Mouse (Mus musculus) testis, postnatal 14 days (tissue): ENCODE data around the gene Filip1.

Experiments used
- DNase-seq: peaks from one replicate; pipeline ENCODE4 v3.0.0; 2021; ENCODE audit warnings: low spot score

Filip1 gene

DNA sequence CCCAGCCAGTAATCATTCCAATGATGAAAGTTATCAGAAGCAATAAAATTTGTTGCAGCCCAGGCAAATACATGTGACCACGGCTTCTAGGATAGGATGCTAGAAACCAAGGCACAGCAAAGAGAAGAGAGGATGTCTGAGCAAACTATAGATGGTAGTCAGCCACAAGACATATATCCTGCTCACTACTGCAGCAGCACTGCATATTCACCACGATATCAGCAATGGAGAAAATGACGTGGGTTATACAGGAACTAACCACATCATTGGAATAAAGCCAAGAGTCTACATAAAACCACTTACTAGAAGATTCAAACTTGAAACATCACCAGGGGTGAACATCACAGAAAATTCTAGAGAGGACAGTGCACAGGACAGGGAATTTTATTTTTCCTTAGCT lies 113.8 kb downstream of the Filip1 start:
- DNase-seq: no peak

DNA sequence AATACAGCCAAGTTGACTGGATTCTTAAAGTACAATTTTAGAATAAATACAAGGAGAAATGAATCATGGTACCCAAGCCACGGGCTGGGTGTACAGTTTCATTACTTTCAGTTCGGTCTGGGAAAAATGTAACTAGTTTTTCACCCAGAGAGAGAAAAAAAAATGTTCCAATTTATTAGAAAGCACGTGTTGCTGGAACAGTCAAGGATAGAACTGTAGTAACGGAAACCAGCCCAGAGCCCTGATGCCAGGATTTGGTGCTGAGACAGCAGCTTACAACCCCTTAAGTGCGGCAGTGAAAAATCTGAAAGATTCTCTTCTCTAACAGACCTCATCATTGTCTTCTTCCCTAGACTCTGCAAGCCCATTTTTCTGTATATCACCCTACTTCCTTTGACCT lies 118.0 kb downstream of the Filip1 start:
- DNase-seq: no peak

DNA sequence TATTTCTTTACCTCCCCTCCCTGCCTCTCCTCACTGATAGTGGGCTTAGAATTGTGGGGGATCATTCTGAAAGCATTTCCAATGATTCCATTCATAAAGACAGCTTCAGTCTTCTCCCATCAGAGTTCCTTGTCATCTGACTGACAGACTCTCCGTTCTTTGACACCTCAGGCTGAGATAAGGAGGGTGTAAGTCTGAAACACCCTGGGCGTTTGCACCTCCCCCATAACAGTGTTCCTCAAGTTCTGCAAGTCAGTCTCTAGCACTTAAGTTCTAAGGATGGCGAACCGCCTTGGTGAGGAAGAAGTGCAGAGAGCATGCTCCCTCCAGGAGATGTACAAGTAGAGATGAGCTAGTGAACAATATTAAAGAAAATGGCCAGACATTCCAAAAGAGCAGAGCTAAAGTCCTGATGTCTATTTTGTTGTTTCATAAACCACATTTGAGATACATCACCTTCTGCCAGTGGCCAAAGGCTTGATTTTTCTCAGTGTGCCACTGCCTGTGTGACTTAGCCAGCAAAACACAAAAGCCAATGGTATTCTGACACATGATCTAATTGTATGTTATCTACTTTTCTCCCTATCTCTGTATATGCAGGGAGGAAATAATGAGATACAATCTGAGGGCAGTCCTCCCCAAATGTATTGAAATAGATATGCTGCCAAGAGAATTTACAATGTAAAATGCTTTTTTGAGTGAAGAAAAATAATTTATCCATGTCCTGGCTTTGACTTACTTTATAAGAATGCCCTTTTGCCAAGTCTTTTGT lies 118.6 kb downstream of the Filip1 start:
- DNase-seq: no peak

GRCm38 (mm10) chr9:79892183-79892582 lies 120.5 kb downstream of the Filip1 start:
- DNase-seq: no peak

DNA sequence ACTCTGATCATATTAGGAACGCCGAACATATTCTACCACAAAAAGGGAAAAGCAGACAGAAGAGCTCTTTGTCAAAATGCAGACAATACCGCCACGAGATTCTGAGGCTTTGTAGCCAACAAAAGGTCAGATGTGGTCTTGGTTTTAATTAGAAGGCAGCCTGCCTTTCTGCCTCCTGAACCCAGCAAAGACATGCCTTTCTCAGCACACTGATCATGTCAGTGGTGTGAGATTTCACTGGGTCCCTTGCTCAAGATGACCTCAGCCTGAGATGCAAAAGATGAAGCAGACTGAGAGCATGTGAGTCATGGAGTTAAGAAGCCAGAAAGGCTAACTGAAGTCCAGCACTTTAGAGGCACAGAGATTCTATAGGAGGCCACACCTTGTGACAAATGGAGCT lies 122.2 kb downstream of the Filip1 start:
- no peak for DNase-seq

- DNase-seq: no peak
Observed at GRCm38 (mm10) chr9:79889132-79889531, 123.5 kb downstream of the Filip1 start.

GRCm38 (mm10) chr9:79885244-79886210 lies 127.1 kb downstream of the Filip1 start:
- DNase-seq: no peak

GRCm38 (mm10) chr9:79883139-79883538 lies 129.5 kb downstream of the Filip1 start:
- DNase-seq: no peak

DNA sequence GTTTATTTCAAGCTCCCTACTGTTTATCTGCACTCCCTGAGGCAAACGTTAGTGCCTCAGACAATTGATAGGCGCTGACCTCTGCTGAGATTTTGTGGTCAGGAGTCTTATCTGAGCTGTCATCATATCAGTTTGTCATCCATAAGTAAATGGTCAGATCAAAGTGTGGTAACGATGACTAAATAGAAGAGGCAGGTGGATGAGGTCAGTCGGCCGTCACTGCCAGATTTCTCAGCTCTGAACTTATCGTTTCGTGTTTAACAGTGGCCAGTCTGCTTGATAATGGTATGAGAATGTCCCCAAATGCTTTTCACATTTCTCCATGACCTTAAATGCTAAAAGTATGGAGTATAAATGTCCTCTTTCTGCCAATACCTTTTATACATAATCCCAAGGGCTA lies 132.6 kb downstream of the Filip1 start:
- no peak for DNase-seq

- DNase-seq: no peak
Observed at GRCm38 (mm10) chr9:79875522-79876131, 137.0 kb downstream of the Filip1 start.

GRCm38 (mm10) chr9:79872598-79872997 lies 140.1 kb downstream of the Filip1 start:
- no peak for DNase-seq

GRCm38 (mm10) chr9:79869512-79869911 lies 143.1 kb downstream of the Filip1 start:
- no peak for DNase-seq

GRCm38 (mm10) chr9:79865998-79866397 lies 146.7 kb downstream of the Filip1 start:
- DNase-seq: no peak

DNA sequence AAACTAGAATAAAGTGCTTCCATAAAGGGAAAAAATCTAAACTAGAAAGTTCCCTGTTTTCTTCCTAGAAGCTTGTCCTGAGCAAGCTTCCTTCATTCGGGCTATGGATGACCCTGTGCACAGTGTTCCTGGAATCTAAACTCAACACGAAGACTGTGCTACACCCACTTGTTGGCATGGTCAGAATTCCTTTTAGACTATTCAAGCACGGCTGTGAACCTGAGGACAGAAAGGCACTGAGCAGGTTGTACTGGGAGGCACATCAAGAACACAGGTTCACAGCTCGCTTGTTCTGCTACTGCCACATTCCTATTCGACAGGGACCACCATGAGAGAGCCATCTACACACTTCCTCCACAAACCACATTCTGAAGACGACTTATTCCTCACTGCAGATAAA lies 150.1 kb downstream of the Filip1 start:
- DNase-seq: no peak

DNA sequence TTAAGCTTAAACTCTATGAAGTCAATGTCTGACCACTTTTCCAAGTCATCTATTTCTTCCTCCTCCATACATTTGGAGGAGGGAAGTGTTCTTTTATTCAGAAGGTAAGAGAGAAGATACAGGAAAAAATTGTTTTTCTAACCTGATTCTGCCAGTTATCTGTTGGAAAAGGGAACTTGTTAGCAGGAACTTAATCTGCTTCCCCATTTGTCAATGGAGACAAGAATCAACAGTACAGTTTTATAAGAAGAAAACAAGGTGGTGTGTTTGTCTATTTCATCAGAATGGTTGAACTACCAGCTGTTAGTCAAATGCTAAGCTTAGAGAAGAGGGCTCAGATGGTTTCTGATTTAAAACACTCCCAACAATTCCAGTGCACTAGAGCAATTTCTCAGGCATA lies 165.6 kb downstream of the Filip1 start:
- no peak for DNase-seq

DNA sequence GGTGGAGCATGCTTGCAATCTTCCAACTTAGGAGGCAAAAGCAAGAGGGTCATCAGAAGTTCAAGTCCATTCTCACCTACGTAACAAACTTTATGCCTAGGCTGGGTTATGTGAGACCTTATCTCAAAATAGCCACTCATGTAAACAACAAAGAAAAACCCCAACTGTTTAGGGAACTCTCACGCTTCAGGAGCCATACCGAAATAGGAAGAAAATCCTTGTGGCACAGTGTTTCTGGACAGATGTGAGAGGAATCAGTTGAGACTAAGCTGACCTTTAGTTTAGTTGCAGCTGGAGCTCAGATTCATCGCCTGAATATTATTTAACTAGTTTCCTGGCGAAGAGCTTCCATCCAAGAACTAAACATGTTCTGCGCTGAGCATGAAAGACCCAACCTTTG lies 170.0 kb downstream of the Filip1 start:
- DNase-seq: no peak

DNA sequence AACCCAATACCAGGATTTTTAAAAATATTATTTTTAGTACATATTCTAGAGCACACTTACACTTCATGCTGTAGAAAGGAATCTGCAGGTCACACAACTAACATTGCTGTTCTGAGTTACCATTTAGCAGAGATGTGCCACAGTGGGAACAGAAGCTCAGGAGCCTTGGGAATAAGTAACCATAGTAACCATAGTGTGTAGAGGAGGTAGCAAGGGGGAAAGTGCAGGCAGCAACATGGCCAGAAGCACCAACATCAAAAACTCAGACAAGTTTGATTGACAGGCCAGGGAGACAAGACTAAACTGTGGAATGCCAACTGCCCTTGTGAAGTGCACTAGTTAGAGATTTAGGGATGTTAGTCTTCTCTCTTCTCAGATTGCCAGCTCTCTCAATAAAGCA lies 170.6 kb downstream of the Filip1 start:
- DNase-seq: no peak

DNA sequence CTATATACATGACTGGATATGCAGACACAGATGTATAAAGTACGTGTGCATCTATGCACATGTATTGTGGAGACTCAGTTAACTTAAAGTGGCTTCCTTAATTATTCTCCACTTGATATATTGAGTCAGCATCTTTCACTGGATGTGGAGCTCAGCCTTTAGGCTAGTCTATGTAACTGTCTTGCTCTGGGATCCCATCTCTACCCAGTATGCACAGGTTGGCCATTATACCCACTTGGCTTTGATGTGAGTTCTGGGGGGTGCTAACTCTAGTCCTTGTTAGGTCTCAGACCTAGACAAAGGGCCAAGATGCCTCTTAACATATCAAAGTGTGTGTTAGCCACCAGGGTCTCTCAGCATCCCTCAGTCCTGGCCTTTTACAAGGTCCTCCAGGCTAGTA lies 181.4 kb downstream of the Filip1 start:
- no peak for DNase-seq

- no peak for DNase-seq
Observed at GRCm38 (mm10) chr9:79830874-79831273, 181.8 kb downstream of the Filip1 start.

GRCm38 (mm10) chr9:79829842-79830800 lies 182.5 kb downstream of the Filip1 start:
- no peak for DNase-seq

GRCm38 (mm10) chr9:79827072-79827471 lies 185.6 kb downstream of the Filip1 start:
- no peak for DNase-seq

DNA sequence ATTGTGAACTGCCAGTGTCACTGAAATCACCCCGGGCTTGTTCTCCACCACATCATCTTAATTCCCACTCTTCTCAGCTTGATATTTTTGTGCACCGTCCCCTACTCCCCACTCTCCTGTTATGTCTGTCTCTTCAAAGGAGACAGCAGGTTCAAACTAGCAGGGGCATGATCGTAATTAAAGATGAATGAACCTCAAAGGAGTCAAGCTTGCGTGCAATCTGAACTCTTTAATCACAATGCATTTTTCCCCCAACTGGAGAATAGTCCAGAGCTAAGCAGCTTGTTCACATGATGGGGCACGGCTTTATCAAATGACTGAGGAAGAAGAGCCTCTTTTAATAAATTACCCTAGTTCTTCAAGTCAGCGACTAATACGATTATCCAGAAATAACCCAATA lies 187.1 kb downstream of the Filip1 start:
- no peak for DNase-seq
